Mouse (Mus musculus): ENCODE results near the gene Nod1. TPM values are rescaled to one million over a fixed set of nuclear protein-coding genes. Genes with fewer than 3 reads are reported as not detected.

Nod1 gene
- total RNA-seq, 2 experiments from 2014 or later = 9.3 to 10.3 TPM

DNA sequence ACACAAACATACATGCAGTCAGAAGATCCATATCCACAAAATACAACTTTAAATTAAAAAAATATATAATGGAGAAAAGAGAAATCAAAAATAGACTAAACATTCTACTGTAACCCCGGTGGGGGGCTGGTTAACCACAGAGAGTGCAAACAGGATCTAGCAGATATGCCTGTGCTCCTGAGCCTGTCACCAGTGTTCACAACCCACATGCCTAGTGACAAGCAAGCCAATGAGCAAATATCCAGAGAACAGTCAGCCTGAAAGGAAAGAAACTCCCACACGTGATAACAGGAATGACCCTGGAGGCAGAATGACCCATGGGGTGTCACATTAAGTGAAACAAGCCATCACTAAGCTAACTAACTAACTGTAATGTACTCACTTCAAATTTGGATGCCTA is 35.9 kb downstream of the Nod1 start:
- DNase-seq = no peak

DNA sequence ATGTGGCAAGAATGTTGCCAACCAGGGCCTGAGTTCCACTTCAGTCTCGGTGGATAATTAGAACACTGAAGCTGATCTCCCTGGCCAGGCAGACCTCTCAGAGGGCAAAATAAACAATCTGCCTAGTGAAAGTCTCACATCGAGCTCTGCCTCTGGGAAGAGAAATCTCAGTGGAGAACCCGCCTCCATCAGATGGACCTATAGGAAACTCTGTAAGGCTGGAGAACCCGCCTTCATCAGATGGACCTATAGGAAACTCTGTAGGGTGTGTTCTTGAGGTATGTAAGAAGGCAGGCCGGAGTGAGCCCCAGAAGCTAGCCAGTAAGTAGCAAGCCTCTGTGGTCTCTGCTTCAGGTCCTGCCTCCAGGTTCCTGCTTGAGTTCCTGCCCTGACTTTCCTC is 37.5 kb downstream of the Nod1 start:
- no peak for DNase-seq

DNA sequence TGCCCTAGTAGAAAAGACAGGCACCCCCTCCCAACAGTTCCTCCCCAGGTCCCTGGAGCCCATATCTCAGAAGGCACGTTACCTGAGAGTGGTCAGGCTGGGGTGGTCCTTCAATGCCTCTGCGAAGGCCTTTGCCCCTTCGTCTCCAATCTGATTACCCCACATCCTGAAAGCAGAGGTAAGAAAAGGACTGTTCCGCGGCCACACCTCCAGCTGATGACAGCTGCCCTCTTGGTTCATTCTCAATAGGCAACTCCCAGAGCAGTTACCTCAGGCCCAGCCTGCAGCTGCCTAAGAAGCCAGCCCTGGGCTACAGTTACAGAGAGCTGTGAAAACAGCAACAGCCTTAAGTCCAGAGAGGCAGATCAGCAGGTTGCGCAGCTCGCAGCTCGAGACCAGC is 38.1 kb downstream of the Nod1 start:
- no peak for DNase-seq

DNA sequence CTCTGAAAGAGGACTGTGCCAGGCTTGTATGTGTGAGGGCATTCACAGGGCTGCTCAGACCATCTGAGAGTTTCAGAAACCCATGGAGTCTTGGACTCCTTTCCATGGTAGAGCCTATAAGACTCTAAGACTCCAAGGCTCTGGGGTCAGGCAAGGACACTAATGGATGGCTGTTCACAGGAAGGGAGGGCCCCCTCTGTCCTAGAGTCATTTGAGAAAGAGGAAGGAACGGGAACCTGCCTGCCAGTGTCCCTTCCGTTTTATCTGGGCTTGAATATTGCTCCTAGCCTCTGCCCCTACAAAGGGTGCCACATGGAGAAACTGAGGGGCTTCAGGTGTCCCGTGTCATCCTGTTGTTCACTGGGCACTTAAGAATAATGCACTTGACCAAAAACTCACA is 38.5 kb downstream of the Nod1 start:
- no peak for DNase-seq

DNA sequence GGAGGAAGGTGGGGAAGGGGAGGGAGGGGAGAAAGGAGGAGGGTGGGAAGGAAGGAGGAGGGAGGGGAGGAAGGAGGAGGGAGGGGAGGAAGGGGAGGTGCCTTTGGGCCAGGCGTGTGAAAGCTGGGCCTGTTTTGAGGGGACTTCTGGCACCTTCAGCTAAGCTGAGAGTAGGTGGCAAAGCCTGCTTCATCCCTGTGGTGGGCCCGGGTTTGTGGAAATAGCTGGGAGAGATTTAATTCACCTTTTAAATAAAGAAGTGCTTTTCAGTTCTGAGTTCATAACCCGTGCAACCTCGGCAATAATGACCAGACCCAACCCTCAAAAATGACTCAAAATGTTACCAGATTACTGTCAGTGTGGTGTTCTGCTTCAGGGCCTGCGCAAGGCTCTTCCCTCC is 39.2 kb downstream of the Nod1 start:
- no peak for DNase-seq

- DNase-seq = no peak
These were observed 39.9 kb downstream of the Nod1 start for GRCm38 (mm10) chr6:54932526-54932925.

DNA sequence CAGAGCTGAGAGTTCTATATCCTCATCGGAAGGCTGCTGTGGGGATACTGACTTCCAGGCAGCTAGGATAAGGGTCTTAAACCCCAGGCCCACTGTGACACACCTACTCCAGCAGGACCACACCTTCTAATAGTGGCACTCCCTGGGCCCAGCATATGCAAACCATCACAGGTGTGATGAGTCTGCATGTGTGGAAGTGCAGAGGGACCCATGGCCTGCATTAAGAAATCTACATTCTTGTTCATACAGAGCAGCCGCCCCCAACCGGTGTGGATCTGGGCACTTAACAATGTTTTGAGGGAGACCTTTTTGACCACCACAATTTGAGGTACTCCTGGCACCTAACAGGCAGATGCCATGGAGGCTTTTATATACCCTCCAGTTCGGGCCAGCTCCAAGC is 40.8 kb downstream of the Nod1 start:
- DNase-seq = no peak

GRCm38 (mm10) chr6:54927946-54928345 is 44.5 kb downstream of the Nod1 start:
- DNase-seq = no peak

DNA sequence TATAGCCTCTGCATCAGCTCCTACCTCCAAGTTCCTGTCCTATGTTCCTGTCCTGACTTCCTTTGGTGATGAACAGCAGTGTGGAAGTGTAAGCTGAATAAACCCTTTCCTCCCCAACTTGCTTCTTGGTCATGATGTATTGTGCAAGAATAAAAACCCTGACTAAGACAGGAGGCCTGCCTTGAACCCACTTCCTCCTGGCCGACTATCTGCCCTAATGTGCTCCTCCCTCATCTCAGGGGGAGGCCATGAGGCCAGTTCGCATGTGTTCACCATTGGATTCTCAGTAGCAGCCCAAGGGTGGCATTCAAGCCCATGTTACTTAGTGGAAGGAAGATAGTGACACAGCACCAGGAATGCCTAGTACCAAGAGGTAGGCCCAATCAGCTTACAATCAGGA is 45.5 kb downstream of the Nod1 start:
- no peak for DNase-seq

- DNase-seq = no peak
These were observed 46.5 kb downstream of the Nod1 start for GRCm38 (mm10) chr6:54925736-54926440.

DNA sequence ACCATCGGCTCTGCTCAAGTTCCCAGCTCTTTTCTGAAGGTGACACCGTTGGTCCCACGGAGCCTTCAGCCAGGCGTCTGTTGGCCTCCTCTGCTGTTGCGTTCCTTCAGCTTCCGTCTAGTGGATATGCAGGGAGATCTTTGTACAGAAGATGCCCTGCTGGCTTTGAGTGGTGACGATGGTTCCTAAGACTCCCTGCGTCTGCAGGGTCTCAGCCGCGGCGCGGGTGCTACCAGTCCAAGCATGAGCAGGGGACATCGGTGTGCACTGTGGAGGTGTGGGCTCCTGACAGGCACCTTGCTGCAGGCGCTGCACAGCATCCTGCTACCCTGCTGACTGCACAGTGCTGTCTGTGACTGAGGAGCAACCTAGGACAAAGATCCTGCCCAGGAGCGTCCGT is 47.9 kb downstream of the Nod1 start:
- no peak for DNase-seq

DNA sequence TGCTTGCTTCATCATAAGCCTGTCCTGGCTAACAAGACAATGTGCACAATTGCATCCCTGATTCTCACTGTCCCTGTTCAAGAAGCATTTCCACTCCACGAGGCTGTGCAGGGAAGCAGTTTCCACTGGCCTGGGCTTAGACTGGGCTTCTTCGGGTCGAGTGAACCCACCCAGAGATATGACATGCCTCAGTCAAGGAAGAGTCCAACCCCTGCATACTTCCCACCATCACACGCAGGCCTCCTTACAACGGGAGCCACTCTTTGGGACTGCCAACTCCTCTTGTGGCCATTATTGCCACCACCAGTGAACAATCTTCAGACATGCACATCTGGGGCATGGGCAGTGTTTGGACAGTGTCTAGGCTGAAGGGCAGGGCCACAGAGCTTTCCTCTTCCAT is 53.9 kb downstream of the Nod1 start:
- no peak for DNase-seq

GRCm38 (mm10) chr6:54917523-54917922 is 54.9 kb downstream of the Nod1 start:
- peak; percentile 71 for DNase-seq

DNA sequence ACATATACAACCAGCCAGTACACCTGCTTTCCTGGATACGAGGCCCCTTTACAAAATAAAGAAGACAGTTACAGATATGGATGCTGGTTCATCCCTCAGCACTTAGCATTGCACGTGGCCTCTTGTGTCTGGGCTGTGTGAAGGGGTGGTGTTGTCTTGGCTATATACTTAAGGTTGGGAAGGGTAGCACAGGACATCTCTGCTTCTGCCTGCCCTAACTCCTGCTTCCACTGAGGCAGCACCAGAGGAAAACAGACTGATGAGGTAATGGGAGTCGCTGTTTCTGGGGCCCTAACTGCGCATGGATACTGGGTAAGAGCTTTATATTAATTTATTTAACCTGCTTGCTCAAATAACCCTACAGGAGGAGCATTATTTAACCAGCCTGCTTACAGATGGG is 55.5 kb downstream of the Nod1 start:
- DNase-seq = no peak

DNA sequence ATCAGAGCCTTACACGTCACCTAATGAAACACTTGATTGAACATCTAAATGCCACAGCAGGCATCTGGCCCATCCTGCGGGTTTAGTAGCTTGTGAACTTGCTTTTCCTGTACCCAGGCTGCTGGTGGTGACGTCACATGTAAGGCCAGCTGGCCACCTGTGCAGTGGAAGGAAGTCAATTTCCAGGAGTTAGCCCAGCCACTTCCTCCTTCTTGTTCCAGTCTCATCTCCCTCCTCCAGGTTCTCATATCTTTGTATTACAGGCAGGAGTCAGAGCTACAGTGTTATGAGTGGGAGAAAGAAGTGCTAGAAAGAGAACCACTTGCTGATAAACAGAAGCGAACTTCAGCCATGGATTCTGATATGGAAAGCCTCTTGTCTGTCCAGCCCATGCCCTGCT is 56.2 kb downstream of the Nod1 start:
- DNase-seq = no peak

DNA sequence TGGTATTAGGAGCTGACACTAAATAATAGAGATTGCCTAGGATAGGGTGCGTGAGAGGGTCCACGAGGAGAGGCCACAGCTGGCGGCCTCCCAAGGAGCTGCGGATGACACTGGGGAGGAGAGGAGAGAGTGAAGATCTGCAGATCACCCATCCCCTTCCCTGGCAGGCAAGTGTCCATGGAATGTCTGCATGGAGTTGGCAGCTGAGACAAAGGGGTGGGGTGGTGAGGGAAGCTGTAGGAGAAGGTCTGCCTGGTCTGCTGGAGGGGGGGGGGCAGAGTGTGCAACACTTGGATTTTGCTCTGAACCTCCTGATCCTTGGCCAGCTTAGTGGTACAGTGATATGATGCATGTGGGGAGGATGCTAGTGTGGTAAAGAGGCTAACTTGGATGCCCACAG is 57.4 kb downstream of the Nod1 start:
- DNase-seq = no peak

DNA sequence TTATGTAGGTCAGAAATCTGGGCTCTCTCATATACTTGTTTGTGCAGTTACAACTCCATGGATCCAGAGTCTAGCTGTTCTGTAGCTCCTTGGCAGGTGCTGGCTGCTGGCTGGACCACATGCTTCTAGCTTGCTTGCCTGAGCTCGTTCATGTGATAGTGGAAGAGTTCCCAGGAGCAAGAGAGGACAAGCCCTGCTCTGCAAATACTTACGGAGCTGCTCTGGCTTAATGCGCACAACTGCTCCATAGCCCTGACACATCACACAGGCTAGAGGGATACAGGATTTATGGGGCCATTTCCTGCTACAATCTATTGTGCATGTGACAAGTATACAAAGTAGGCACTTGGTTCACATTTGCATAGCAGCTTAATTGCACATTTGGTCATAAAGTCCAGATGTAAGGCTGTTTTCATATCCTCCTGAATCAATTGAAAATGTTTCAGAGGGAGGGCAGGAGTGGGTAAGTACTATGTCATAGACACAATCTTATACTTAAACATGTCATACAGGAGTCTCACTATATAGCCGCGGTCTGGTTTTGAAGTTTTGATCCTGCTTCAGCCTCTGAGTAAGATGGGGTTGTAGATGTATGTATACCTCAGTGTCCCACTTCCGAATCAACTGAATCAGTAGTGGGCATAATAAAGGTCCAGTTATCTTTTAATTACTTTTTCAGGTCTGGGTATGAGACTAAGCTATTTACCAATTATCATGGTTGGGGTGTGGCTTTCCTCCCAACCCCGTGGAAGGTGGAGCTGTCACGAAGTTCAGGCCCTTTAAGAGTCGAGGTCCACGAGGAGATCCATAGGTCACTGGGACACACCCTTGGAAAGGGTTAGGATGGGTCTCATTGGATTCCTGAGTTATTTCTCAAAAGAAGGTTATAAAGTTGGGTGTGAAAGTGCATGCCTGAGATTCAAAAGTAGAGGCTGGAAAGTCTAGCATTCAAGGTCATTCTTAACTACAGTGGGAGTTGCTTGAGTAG is 66.1 kb downstream of the Nod1 start:
- DNase-seq = no peak

DNA sequence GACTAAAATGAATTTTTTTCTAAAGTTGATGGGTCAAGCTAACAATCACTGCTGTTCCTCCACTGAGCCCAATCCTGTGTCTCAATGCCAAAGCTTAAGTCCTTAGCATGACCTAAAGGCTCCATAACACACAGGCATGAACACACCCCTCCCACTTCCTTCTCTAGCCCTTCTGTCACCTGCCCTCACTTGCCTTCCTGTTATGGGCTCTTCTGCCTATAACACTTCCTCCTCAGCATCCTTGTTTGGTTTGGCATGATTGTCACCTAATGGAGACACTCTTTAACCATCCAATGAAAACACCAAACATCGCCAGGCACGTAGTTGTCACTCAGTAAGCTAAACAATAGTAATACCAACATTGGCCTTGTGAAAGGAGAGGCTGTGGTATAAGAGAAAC is 69.9 kb downstream of the Nod1 start:
- no peak for DNase-seq

DNA sequence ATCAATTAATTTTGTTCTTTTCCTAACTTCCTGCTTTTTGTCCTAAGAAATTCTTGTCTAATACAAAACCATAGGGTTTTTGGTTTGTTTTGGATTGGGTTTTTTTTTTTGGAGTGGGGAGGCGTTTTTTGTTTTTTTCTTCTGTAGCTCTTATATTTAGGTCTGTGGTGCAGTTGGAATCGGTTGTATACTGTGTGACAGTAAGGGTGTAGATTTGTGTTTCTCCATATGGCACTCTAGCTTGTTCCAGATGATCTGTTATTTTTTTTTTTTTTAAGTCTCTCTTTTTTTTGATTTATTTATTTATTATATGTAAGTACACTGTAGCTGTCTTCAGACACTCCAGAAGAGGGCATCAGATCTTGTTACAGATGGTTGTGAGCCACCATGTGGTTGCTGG is 72.2 kb downstream of the Nod1 start:
- no peak for DNase-seq

DNA sequence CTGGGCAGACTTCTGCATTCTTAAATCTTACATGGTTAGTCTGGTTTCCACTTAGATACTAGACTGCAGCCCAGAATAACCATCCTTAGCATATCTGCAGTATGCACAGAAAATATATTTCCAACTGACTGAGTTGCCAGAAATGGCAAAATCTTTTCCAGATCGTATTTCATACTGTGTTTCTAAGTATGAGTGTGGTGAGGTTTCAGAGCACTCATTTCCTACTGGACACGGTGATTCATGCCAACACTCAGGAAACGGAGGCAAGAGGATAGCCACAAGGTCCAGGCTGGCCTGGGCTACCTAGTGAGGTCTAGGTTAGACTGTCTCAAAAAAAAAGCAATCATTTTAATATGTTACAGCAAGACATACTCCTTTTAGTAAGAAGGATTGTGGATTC is 81.0 kb downstream of the Nod1 start:
- DNase-seq = no peak

- no peak for DNase-seq
These were observed 82.2 kb downstream of the Nod1 start for GRCm38 (mm10) chr6:54890221-54890620.

- no peak for DNase-seq
These were observed 86.2 kb downstream of the Nod1 start for GRCm38 (mm10) chr6:54886195-54886594.

DNA sequence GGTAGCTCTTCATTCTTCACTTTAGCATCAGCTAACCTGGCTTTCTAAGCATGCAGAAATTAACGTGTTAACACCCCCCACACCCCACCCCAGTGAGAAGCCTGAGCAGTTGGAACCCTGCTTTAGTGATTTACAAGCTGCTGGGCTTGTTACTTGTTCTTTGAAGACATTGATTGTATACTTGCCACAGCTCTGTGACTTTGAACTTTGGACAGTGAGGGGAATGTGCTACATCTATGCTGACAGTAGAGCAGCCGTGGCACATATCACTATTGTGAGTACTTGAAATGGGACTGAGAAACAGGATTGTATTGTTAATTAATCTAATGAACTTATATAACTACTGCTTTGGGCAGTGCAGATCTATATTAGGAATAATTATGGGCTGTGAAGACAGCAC is 89.0 kb downstream of the Nod1 start:
- no peak for DNase-seq

DNA sequence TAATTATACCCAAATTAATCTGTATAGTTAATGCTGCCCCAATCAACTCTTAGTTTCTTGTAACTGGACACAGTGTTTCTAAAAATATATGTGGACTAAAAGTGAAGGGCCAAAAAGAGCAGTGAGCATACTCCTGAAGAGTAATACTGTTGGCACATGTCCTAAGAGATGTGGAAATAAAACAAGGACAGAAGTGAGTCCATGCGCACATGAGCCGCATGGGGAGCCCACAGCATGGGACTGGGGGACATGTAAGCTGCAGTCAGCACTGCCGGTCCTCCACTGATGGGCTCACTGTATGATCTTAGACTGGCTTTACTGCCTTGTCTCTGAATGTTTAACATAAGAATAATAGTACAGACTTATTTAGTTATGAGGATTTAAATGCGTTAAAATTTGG is 92.3 kb downstream of the Nod1 start:
- DNase-seq = no peak

All from heart, postnatal 4 days (tissue).